Mouse (Mus musculus) cerebellum, adult 2 months (tissue): ENCODE measurements around the gene Tubd1. TPM values are rescaled to one million over a fixed set of nuclear protein-coding genes. Genes with fewer than 3 reads are reported as not detected.
A peak's percentile ranks its signal among the peaks of the same experiment; 100 is the strongest.
"Not testable (repeated sequence)": the region's sequence is repeated elsewhere in the genome, so short reads cannot be mapped to it uniquely, and the experiment has no call there.

ENCODE experiments used
- DNase-seq, 2 experiments: peaks; one replicate each; pipeline ENCODE4 v3.0.0; 2021
- H3K27ac ChIP-seq: fragments of 200-500 bp; 2 replicates; pipeline ENCODE4 v1.5.1; 2012; ENCODE audit warnings: low read length, control low read depth, inconsistent platforms; ENCODE audit not compliant: insufficient read depth
- H3K27me3 ChIP-seq: fragments of 200-500 bp; 2 replicates; pipeline ENCODE4 v1.6.1; 2012; ENCODE audit warnings: inconsistent platforms, mild to moderate bottlenecking, low read length, moderate library complexity; ENCODE audit not compliant: control insufficient read depth, insufficient read depth
- H3K4me1 ChIP-seq: fragments of 200-500 bp; 2 replicates; pipeline ENCODE4 v1.6.1; 2011; ENCODE audit warnings: low read length; ENCODE audit not compliant: control insufficient read depth, insufficient read depth
- H3K4me3 ChIP-seq: fragments of 200-500 bp; replicated peaks from 2 replicates; pipeline ENCODE3; 2011; ENCODE audit warnings: mild to moderate bottlenecking, low read depth, low read length, control low read depth; ENCODE audit not compliant: insufficient read depth
- CTCF ChIP-seq: fragments of 200-500 bp; IDR thresholded peaks from 2 replicates; pipeline ENCODE4 v1.5.1; 2011; ENCODE audit warnings: low read depth, mild to moderate bottlenecking, control low read depth, low read length, moderate library complexity, borderline replicate concordance; ENCODE audit not compliant: insufficient read depth
- POLR2A ChIP-seq: fragments of 200-500 bp; IDR thresholded peaks from 2 replicates; pipeline ENCODE4 v1.6.1; 2011; ENCODE audit warnings: low read length, control low read depth, borderline replicate concordance; ENCODE audit not compliant: insufficient read depth
- WGBS: fragments of 180-500 bp; shearing (Covaris S2); methylation state at CpG from one replicate; pipeline ENCODE4 v1.1.7; 2018; 5-methylcytosine and 5-hydroxymethylcytosine counted together
- polyA plus RNA-seq: library from polyadenylated mRNA; depleted of rRNA; stranded (reverse); fragments of >200 nt; gene quantifications from 2 replicates; pipeline ENCODE4 v1.2.3, GENCODE M21; 2012

The Tubd1 gene
- polyA plus RNA-seq, 1 experiment: 4.0 TPM

DNA sequence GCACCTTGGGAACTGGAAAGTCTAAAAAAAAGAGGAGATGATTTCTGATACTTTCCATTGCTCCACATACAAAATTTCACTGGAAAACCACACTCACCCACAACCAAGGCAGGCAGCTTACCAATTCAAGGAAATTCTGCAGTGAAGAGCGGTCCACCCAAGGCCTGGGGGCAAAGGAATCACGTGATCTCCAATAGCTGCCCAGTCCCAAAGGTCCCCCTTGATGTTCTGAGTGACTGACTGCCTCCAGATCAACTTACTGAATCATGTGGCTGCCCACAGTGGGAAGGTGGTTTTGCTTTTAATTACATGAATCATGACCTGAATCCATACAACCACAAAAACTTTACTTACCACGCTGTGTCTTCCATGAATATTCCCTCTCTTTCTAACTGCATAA lies 27.6 kb upstream of the Tubd1 start:
- DNase-seq: no peak
- no peak for TF ChIP-seq POLR2A
- no peak for TF ChIP-seq CTCF
- Histone ChIP-seq H3K4me1 (no peaks in the 10 kb centered on the region), H3K4me3 (no peak overlapping the region), H3K27ac (no peak overlapping the region), H3K27me3 (no peaks in the 10 kb centered on the region)
- WGBS: 95% methylated on average over 3 of the region's 3 CpGs

DNA sequence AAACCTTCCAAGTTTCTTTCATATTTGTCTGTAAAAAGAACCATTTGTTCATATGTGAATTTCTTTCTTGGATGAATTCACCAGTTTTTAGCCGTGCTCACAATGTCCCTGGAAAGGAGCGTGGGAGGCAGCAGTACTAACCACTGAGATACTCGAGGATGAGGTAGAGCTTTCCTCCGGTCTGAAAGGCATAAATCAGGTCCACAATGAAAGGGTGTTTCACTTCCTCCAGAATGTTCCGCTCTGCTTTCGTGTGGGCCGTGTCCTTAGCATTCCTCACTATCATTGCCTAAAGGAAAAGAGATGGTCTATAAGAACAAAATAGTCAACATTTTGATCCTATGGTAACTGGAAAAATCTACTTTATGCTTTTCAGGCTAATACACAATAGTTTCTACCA lies 25.0 kb upstream of the Tubd1 start:
- Histone ChIP-seq H3K27ac (no peak overlapping the region), H3K4me3 (no peak overlapping the region), H3K27me3 (no peaks in the 10 kb centered on the region), H3K4me1 (no peaks in the 10 kb centered on the region)
- 93% methylated on average over 7 of the region's 7 CpGs for WGBS
- TF ChIP-seq POLR2A (no peak), CTCF (no peak)
- DNase-seq: no peak

DNA sequence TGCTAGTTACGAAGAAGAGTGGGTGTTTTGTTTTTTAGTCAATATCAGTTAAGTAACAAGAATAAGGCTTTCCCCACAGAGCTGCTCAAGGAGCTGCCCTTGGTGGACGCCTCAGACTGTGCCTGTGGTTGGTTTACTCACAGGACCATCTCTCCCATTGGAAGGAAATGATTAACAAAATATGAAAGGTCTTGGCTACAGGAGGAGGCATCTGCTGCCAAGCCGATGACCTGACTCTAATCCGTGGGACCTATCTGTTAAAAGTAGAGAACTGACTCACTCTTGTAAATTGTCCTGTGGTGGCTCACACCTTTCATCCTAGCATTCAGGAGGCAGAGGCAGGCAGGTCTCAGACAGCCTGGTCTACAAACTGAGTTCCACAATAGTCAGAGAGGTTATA lies 17.3 kb upstream of the Tubd1 start:
- 50% methylated on average over 4 of the region's 4 CpGs for WGBS
- no peaks in the 10 kb centered on the region for H3K27me3 ChIP-seq
- TF ChIP-seq CTCF (no peak), POLR2A (no peak)
- no peak for DNase-seq
- no peaks in the 10 kb centered on the region for H3K4me1 ChIP-seq
- no peak overlapping the region for H3K27ac ChIP-seq
- H3K4me3 ChIP-seq: no peak overlapping the region

DNA sequence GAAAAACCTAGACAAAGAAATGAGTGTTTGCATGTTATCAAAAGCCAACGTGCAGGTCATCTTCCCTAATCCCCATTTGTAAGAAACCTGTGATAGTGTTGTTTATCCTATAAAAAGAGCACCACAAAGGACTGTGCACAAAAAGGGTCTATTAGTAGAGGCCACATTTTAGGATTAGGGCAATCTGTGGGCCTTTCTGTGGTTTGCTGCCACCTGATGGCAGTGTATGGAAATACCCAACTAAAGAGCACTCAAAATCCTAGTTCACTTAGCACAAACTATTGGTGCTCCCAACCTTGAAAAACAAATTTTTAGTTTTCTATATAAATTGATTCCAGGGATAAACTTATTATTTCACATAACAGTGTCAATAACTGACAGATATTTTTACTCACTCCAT lies 12.0 kb upstream of the Tubd1 start:
- DNase-seq: no peak
- no peak for TF ChIP-seq POLR2A
- TF ChIP-seq CTCF: peak; percentile 34; the same call in 1 of the 2 replicates
- no peaks in the 10 kb centered on the region for H3K4me1 ChIP-seq
- no peaks in the 10 kb centered on the region for H3K27me3 ChIP-seq
- H3K27ac ChIP-seq: no peak overlapping the region
- no peak overlapping the region for H3K4me3 ChIP-seq
- WGBS: 87% methylated on average over 1 of the region's 1 CpGs

DNA sequence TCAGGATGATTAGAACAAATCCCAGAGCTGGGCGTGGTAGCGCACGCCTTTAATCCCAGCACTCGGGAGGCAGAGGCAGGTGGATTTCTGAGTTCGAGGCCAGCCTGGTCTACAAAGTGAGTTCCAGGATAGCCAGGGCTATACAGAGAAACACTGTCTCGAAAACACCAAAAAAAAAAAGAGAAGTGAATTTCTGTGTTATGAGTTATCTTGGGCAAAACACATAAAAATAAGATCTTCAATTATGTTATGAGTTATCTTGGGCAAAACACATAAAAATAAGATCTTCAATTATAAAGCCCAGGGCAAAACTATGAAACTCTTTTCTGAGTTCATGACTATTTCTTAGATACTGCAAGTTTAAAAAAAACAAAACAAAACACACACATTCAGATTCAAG lies 11.5 kb upstream of the Tubd1 start:
- DNase-seq, H3K4me1 ChIP-seq, H3K27me3 ChIP-seq, H3K27ac ChIP-seq, H3K4me3 ChIP-seq: not testable (repeated sequence)
- 90% methylated on average over 6 of the region's 6 CpGs for WGBS

DNA sequence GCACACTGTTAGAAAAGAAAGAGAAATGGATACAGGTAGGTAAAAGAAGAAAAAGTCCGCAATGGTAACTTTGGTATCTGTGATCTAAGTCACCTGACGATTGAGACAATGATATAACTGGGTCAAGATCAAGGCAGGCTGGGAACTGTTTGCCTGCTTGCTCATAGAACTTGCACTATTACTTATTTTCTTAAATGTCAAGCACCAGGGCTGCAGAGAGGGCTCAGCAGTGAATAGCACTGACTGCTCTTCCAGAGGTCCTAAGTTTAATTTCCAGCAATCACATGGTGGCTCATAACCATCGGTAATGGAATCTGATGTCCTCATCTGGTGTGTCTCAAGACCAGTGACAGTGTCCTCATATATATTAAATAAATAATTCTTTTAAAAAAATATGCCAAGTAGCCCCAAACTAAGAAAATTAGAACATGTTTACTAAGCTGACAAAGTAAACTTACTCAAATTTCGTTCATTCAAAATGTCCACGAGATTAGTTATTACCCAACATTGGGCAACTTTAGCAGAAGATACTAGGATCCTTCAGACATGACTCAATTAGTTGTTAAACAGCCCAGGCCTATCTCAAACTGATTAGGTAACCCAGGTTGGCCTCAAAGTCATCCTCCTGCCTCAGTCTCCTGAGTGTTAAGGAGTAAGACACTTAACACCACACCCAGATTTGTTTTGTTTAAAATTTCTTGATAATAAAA lies 10.4 kb upstream of the Tubd1 start:
- whole genome bisulfite sequencing: 95% methylated on average over 5 of the region's 5 CpGs
- Histone ChIP-seq H3K4me3 (no peak overlapping the region), H3K27me3 (no peaks in the 10 kb centered on the region), H3K27ac (no peak overlapping the region), H3K4me1 (no peaks in the 10 kb centered on the region)
- DNase-seq: no peak
- TF ChIP-seq POLR2A (no peak), CTCF (no peak)

DNA sequence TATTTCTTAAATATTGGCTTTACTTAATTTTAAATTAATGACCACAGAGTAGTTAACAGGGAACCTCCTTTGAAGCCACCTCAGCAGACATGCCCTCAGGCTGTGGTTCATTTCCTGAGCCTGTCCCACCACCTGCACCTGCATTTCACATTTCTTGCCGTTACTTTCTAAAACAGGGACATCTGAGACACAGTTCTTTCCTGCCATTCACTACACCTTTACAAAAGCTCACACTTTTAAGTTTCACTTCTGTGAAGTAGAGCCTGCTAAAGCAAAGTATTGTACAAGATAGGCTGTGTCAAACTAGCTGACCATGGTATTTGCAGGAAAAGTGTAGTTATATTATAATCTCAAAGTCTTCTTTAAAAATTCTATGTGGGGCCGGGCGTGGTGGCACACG lies 6.0 kb upstream of the Tubd1 start:
- WGBS: 89% methylated on average over 4 of the region's 4 CpGs
- TF ChIP-seq POLR2A (no peak), CTCF (no peak)

DNA sequence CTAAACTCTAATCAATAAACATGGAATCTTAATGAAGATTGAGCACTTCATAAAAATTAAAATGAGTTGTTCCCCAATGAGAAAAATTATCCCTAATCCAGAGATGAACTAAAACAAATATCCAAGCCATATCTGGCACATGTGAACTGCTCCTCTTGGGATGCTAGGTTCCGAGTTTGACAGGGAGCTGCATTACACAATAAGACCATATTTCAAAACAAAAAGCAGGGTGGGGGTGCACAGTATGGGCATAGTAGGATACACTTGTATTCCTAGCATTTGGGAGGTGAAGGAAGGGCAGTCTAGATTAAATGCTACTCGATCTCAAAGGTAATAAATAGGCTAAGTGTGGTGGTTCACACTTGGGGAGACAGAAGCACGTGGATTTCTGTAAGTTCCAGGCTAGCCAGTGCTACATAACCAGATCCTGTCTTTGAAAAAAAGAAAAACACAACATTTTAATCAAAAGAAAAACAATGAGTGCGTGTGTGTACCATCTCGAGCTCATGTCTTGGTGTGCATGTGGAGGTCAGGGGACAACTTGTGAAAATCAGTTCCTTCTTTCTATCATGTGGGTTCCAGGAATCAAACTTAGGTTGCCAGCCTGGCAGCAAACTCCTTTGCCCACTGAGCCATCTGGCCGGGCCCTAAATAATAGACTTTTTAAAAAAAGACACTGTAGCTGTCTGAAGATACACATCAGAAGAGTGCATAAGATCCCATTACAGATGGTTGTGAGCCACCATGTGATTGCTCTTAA lies 4.9 kb upstream of the Tubd1 start:
- no peak overlapping the region for H3K27ac ChIP-seq
- TF ChIP-seq POLR2A (no peak), CTCF (no peak)
- H3K27me3 ChIP-seq: no peaks in the 10 kb centered on the region
- DNase-seq: no peak
- no peaks in the 10 kb centered on the region for H3K4me1 ChIP-seq
- H3K4me3 ChIP-seq: no peak overlapping the region
- WGBS: 69% methylated on average over 6 of the region's 6 CpGs

More for the DNA sequence above, 6.0 kb upstream of the Tubd1 start:
- no peak for DNase-seq
- no peaks in the 10 kb centered on the region for H3K4me1 ChIP-seq
- no peaks in the 10 kb centered on the region for H3K27me3 ChIP-seq
- no peak overlapping the region for H3K4me3 ChIP-seq
- H3K27ac ChIP-seq: no peak overlapping the region

DNA sequence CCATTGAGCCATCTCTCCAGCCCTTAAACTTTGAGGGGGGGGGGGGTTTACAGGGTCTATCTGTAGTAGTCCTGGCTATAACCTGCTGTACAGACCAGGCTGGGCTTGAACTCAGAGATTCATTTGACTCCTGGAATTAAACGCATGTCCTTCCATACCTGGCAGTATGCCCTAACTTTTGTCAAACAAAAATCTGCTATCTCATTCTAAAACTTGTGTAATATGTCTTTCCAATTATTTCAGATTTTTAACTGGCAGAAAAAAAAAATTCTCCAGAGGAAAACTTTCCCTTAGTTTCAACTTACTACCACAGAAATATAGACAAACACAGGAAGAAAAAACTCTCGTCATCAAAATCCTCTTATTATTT lies 4.3 kb upstream of the Tubd1 start:
- 63% methylated on average over 2 of the region's 2 CpGs for WGBS
- H3K4me1 ChIP-seq: no peaks in the 10 kb centered on the region
- TF ChIP-seq POLR2A (no peak), CTCF (no peak)
- DNase-seq: no peak
- H3K27ac ChIP-seq: no peak overlapping the region
- no peak overlapping the region for H3K4me3 ChIP-seq
- no peaks in the 10 kb centered on the region for H3K27me3 ChIP-seq
